Mouse (Mus musculus) lung, adult 2 months (tissue): ENCODE data around the gene Gh.

ENCODE experiments used
- CTCF ChIP-seq: fragments of 200-500 bp; IDR thresholded peaks from 2 replicates; pipeline ENCODE4 v1.5.1; 2011; ENCODE audit warnings: mild to moderate bottlenecking, low read length, control low read depth; ENCODE audit not compliant: insufficient read depth
- POLR2A ChIP-seq: fragments of 200-500 bp; IDR thresholded peaks from 2 replicates; pipeline ENCODE4 v1.6.1; 2011; ENCODE audit warnings: low read depth, mild to moderate bottlenecking, control low read depth, low read length, borderline replicate concordance; ENCODE audit errors: extremely low read depth

DNA sequence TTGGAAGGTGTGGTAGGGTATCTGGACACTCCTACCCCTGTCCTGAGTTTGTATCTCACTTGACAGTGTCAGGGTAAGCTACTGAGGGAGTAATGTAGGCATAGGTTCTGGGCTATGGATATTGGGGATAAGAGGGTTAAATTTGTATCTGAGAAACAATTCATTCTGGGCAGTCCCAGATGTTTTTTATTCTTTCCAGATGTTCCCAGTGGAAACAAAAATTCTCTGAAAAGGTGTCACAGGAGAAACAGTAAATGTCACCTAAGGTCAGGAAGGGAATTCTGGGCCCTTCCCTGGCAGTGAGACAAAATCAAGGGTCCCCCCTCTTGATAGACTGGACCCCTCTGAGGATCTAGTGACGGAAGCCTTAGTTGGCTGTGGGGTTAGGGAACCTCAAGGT lies 14.8 kb upstream of the Gh start:
- TF ChIP-seq POLR2A (no peak), CTCF (no peak)
